Mouse (Mus musculus) forebrain, postnatal 0 days (tissue): Measurements from ENCODE around the gene Hoxb2. TPM values are rescaled to one million over a fixed set of nuclear protein-coding genes. Genes with fewer than 3 reads are reported as not detected.

Experiments
- ATAC-seq: fragments of 200-750 bp; cut with Nextera tagmentation; 2 replicates; pipeline ENCODE4 v1.8.0; 2017; ENCODE audit warnings: mild to moderate bottlenecking, moderate library complexity
- DNase-seq: peaks from one replicate; pipeline ENCODE4 v3.0.0-alpha.2; 2015
- H3K27ac ChIP-seq: fragments of 300-500 bp; sonication (generic); 2 replicates; pipeline ENCODE4 v1.5.1; 2014; ENCODE audit warnings: low read depth, mild to moderate bottlenecking, antibody characterized with exemption, low read length, moderate library complexity, mixed read lengths
- H3K27me3 ChIP-seq: fragments of 300-500 bp; sonication (generic); 2 replicates; pipeline ENCODE4 v1.6.1; 2014; ENCODE audit warnings: mild to moderate bottlenecking, low read length, mixed read lengths; ENCODE audit not compliant: insufficient read depth
- H3K36me3 ChIP-seq: fragments of 300-500 bp; sonication (generic); 2 replicates; pipeline ENCODE4 v1.6.1; 2014; ENCODE audit warnings: mild to moderate bottlenecking, moderate library complexity; ENCODE audit not compliant: insufficient read depth
- H3K4me1 ChIP-seq: fragments of 300-500 bp; sonication (generic); 2 replicates; pipeline ENCODE4 v1.6.1; 2014; ENCODE audit warnings: antibody characterized with exemption; ENCODE audit not compliant: insufficient read depth
- H3K4me2 ChIP-seq: fragments of 300-500 bp; sonication (generic); 2 replicates; pipeline ENCODE4 v1.6.1; 2014; ENCODE audit warnings: low read depth, mild to moderate bottlenecking, moderate library complexity
- H3K4me3 ChIP-seq: fragments of 300-500 bp; sonication (generic); 2 replicates; pipeline ENCODE4 v1.5.1; 2014; ENCODE audit warnings: low read depth, low read length, mixed read lengths
- H3K9ac ChIP-seq: fragments of 300-500 bp; sonication (generic); 2 replicates; pipeline ENCODE4 v1.6.1; 2014; ENCODE audit warnings: mild to moderate bottlenecking
- H3K9me3 ChIP-seq: fragments of 300-500 bp; sonication (generic); 2 replicates; pipeline ENCODE4 v1.6.1; 2016; ENCODE audit warnings: low read length
- CTCF ChIP-seq: sonication (generic); IDR thresholded peaks from 2 replicates; pipeline ENCODE4 v1.5.1; 2016; ENCODE audit warnings: antibody characterized with exemption, control low read depth, low read depth
- WGBS: fragments of 180-500 bp; shearing (Covaris S2); extraction: QIAGEN DNeasy Blood & Tissue Kit; methylation state at CpG from one replicate; pipeline ENCODE4 v1.1.7; 2014; 5-methylcytosine and 5-hydroxymethylcytosine counted together
- polyA plus RNA-seq: library from polyadenylated mRNA; unstranded; fragments of >200 nt; fragmentation: Nextera tagmentation; extraction: Ambion mirVana; gene quantifications from 2 replicates; pipeline ENCODE4 v1.2.1, GENCODE M21; 2015
- total RNA-seq: library from RNA; depleted of rRNA; stranded (reverse); fragments of >200 nt; gene quantifications from 2 replicates; pipeline ENCODE4 v1.2.3, GENCODE M21; 2014

The Hoxb2 gene
- total and polyA plus RNA-seq, 2 experiments from 2014 or later = not detected

GRCm38 (mm10) chr11:96344061-96344877 is 6.1 kb upstream of the Hoxb2 start:
- WGBS = 3% methylated on average over 40 of the region's 40 CpGs
- ATAC-seq (no peak), DNase-seq (no peak)
- Histone ChIP-seq H3K9ac (no peak overlapping the region), H3K36me3 (no peaks in the 10 kb centered on the region), H3K9me3 (no peaks in the 10 kb centered on the region), H3K4me3 (no peak overlapping the region), H3K27ac (no peak overlapping the region), H3K4me2 (no peak overlapping the region), H3K4me1 (no peaks in the 10 kb centered on the region), H3K27me3 (peaks cover 91% of the 10 kb centered on the region)
- no peak for TF ChIP-seq CTCF

GRCm38 (mm10) chr11:96344878-96345159 is 5.5 kb upstream of the Hoxb2 start:
- TF ChIP-seq CTCF = no peak
- WGBS = 2% methylated on average over 6 of the region's 6 CpGs
- H3K9me3 ChIP-seq = no peaks in the 10 kb centered on the region

GRCm38 (mm10) chr11:96345220-96345892 is 5.0 kb upstream of the Hoxb2 start:
- no peak overlapping the region for H3K9ac ChIP-seq

More at GRCm38 (mm10) chr11:96344878-96345159, 5.5 kb upstream of the Hoxb2 start:
- no peak overlapping the region for H3K4me2 ChIP-seq
- H3K27me3 ChIP-seq = peaks cover 91% of the 10 kb centered on the region
- H3K4me1 ChIP-seq = no peaks in the 10 kb centered on the region
- no peak overlapping the region for H3K4me3 ChIP-seq
- no peak overlapping the region for H3K9ac ChIP-seq
- H3K36me3 ChIP-seq = no peaks in the 10 kb centered on the region
- no peak for DNase-seq
- no peak for ATAC-seq
- no peak overlapping the region for H3K27ac ChIP-seq

GRCm38 (mm10) chr11:96345893-96346806 is 4.2 kb upstream of the Hoxb2 start:
- no peak for DNase-seq
- H3K4me3 ChIP-seq = no peak overlapping the region
- 3% methylated on average over 44 of the region's 45 CpGs for WGBS

More at GRCm38 (mm10) chr11:96345220-96345892, 5.0 kb upstream of the Hoxb2 start:
- Histone ChIP-seq H3K4me2 (no peak overlapping the region), H3K9me3 (no peaks in the 10 kb centered on the region), H3K27me3 (peaks cover 91% of the 10 kb centered on the region), H3K36me3 (no peaks in the 10 kb centered on the region), H3K4me3 (no peak overlapping the region), H3K27ac (no peak overlapping the region), H3K4me1 (no peaks in the 10 kb centered on the region)
- WGBS = under 1% methylated on average over 39 of the region's 56 CpGs
- DNase-seq (no peak), ATAC-seq (no peak)
- TF ChIP-seq CTCF = no peak

DNA sequence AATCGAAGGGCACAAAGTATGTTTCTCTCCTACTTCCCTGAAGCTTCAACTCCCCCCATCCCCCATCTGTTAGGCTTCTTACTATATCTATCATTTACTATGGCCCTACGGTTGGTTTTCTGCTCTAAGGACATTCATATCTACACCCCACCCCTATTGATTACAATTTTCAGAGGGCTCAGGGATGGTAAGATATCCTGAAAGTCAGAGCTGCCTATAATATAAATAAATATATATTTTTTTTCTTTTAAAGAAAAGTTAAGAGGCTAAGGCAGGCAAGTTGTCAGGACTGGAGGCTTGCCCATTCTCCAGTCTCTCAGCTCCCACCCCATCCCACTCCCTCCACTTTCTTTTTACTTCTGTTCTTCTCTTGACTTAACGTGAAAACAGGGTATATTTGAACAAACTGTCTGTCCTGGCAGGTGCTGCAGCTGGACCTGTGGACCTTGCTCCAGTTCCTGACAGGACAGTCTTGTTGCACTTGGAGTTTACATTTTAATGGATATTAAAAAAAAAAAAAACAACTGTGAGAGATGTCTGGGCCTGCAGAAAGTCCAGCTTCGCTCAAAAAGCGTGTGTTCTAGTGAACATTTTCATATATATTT is 3.3 kb upstream of the Hoxb2 start:
- Histone ChIP-seq H3K4me1 (no peaks in the 10 kb centered on the region), H3K4me2 (no peak overlapping the region), H3K9ac (no peak overlapping the region), H3K9me3 (no peaks in the 10 kb centered on the region), H3K36me3 (no peaks in the 10 kb centered on the region), H3K4me3 (no peak overlapping the region), H3K27ac (no peak overlapping the region), H3K27me3 (peaks cover 95% of the 10 kb centered on the region)
- TF ChIP-seq CTCF = no peak
- no peak for ATAC-seq
- DNase-seq = no peak
- WGBS = 9% methylated on average over 5 of the region's 5 CpGs

More at GRCm38 (mm10) chr11:96345893-96346806, 4.2 kb upstream of the Hoxb2 start:
- Histone ChIP-seq H3K27ac (no peak overlapping the region), H3K4me2 (no peak overlapping the region), H3K4me1 (no peaks in the 10 kb centered on the region), H3K9me3 (no peaks in the 10 kb centered on the region), H3K27me3 (peaks cover 94% of the 10 kb centered on the region), H3K36me3 (no peaks in the 10 kb centered on the region), H3K9ac (no peak overlapping the region)
- ATAC-seq = no peak
- TF ChIP-seq CTCF = no peak

DNA sequence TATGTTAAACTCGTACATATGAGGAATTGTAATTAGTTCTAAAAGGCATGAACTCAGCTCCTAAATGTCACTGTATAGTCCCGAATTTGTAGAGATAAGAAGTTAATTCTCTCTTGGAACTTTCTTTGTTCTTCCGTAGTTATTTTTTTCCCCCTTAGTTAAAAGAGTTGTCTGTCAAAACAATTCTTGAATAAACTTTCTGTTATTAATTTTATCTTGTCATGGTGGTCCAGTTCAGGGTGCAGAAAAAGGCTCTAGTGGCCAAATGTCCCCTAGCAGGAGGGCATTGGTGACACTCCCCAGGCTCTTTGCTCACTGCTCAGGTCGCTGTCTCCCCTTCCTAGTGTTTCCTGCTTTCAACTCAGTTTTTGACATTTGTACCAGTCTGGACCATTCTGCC is 2.6 kb upstream of the Hoxb2 start:
- no peak for ATAC-seq
- DNase-seq = no peak
- Histone ChIP-seq H3K9ac (no peak overlapping the region), H3K4me2 (no peak overlapping the region), H3K27ac (no peak overlapping the region), H3K4me3 (no peak overlapping the region), H3K36me3 (no peaks in the 10 kb centered on the region), H3K9me3 (no peaks in the 10 kb centered on the region), H3K27me3 (peaks cover 95% of the 10 kb centered on the region), H3K4me1 (no peaks in the 10 kb centered on the region)
- TF ChIP-seq CTCF = no peak
- WGBS = 6% methylated on average over 4 of the region's 4 CpGs
